Mouse (Mus musculus): Measurements from ENCODE around the gene C4bp. TPM values are rescaled to one million over a fixed set of nuclear protein-coding genes. Genes with fewer than 3 reads are reported as not detected.

Gene C4bp
- not detected in 4 replicates for total RNA-seq (2023; ENCODE audit: inconsistent age)

DNA sequence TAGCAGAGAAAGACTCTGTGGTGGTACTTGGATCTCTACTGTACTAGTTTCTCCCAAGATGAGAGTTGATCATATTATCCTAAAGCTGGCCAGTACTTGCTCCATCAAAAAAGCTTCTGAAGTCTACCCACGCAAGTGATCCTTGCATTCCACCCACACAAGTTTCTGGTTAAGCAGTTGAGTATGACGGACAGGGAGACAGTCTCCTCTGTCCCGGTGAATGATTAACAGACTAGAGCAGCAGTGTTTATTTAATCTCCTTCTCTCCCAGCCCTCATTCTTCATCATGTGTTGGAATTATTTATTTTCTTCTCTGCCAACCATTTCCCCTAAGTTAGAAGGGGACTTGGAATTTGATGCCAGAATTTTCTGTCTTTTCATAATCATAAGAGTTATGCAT, at the start of gene C4bp:
C4bp (minus strand) TSS at position 179 of the 400 bp plus-strand sequence.

DNA sequence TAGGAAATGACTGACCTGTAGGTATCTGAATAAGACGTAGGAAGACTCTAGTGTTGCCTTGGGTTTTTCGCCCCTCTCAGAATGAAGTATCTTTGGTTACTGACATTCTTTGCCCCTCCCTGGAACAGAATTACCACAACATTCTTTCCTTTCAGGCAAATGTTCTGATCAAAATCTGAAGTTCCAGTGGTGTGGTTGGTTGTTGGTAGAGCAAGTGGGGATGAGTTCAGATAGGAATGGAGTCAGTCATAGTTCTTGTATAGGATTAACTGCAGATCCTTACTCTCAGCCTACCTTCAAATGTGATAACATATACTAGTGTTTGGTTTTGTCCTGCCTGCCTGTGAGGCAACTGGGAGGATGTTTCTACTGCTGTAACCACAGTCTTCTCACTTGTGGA, 31.9 kb downstream of the C4bp start, which contains the start of gene Zp3r:
Zp3r (minus strand) TSS at position 101 of the 400 bp plus-strand sequence.

Other genes starting within 250 kb of the C4bp start
- 5.5 to 7.8 TPM (median 7.0 TPM) in 4 replicates for gene Cd55b, start 238.6 kb downstream of the C4bp start, total RNA-seq (2023; ENCODE audit: inconsistent age)
- gene Cd55, start 198.9 kb downstream of the C4bp start, total RNA-seq (2023; ENCODE audit: inconsistent age) = 407 to 550 TPM (median 510 TPM) in 4 replicates
- gene Zp3r, start 32.0 kb downstream of the C4bp start, total RNA-seq (2023; ENCODE audit: inconsistent age) = not detected in 4 replicates
- gene Gm29427, start 54.2 kb upstream of the C4bp start, total RNA-seq (2023; ENCODE audit: inconsistent age) = not detected in 4 replicates
- 11.1 to 11.9 TPM (median 11.5 TPM) in 4 replicates for gene Yod1, start 55.7 kb upstream of the C4bp start, total RNA-seq (2023; ENCODE audit: inconsistent age)
- 19.0 to 23.8 TPM (median 20.4 TPM) in 4 replicates for gene Pfkfb2, start 67.6 kb upstream of the C4bp start, total RNA-seq (2023; ENCODE audit: inconsistent age)
- 0.42 to 2.1 TPM (median 0.72 TPM) in 4 replicates for gene AA986860, start 70.3 kb upstream of the C4bp start, total RNA-seq (2023; ENCODE audit: inconsistent age)
- gene Fcamr, start 139.3 kb upstream of the C4bp start, total RNA-seq (2023; ENCODE audit: inconsistent age) = not detected in 4 replicates
- 2.2 to 3.7 TPM (median 3.0 TPM) in 4 replicates for gene Pigr, start 165.1 kb upstream of the C4bp start, total RNA-seq (2023; ENCODE audit: inconsistent age)
- 982 to 1,190 TPM (median 1,061 TPM) in 4 replicates for gene Fcmr, start 204.0 kb upstream of the C4bp start, total RNA-seq (2023; ENCODE audit: inconsistent age)
- not detected in 4 replicates for gene Il24, start 225.8 kb upstream of the C4bp start, total RNA-seq (2023; ENCODE audit: inconsistent age)
- gene Il20, start 249.8 kb upstream of the C4bp start, total RNA-seq (2023; ENCODE audit: inconsistent age) = not detected in 4 replicates

All from B cell, adult (primary cell).